Mouse (Mus musculus): ENCODE data around the gene Crx. TPM values are rescaled to one million over a fixed set of nuclear protein-coding genes. Genes with fewer than 3 reads are reported as not detected.

Gene Crx
- polyA plus RNA-seq (2012; fragmentation: generic; extraction: Trizol) = not detected

GRCm38 (mm10) chr7:15879756-15880155 lies at the start of gene Crx:
Gene Crx (minus strand): TSS chr7:15879968.

GRCm38 (mm10) chr7:15922220-15922773 lies 42.5 kb upstream of the Crx start, which contains the start of gene Selenow:
Gene Selenow (minus strand): TSS chr7:15922402.

GRCm38 (mm10) chr7:15882317-15882716 lies 2.5 kb upstream of the Crx start, which contains the start of gene Crxos:
Gene Crxos (plus strand): TSS chr7:15882617.

DNA sequence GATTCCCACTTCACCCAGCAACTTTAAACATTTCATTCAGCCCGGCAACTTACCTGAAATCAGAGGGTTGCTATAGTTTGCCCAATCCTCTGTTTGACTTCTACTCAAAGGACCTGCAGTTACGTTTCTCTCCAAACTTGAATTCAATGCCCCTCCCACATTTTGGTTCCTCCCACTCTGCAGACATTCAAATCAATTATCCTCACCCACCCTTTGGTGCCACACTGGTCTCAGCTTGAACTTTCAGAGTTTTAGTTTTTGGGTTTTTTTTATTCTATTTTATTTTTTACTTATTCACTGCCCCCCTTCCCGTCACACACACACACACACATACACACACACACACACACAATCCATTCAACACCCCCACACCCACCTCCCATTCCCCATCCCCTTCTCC lies 40.2 kb downstream of the Crx start, which contains the start of gene Obox6:
TSS of gene Obox6 (minus strand) at position 101 of the 400 bp plus-strand sequence.

Other genes starting within 250 kb of the Crx start
- gene Obox3, start 240.1 kb downstream of the Crx start, polyA plus RNA-seq (2012; fragmentation: generic; extraction: Trizol) = not detected
- not detected for gene Obox5, start 129.8 kb downstream of the Crx start, polyA plus RNA-seq (2012; fragmentation: generic; extraction: Trizol)
- gene Obox6, start 40.3 kb downstream of the Crx start, polyA plus RNA-seq (2012; fragmentation: generic; extraction: Trizol) = not detected
- not detected for gene Crxos, start 2.6 kb upstream of the Crx start, polyA plus RNA-seq (2012; fragmentation: generic; extraction: Trizol)
- gene Selenow, start 42.4 kb upstream of the Crx start, polyA plus RNA-seq (2012; fragmentation: generic; extraction: Trizol) = 1,000 to 10,000 TPM in 1 of 2 experiments, 100 to 1,000 TPM in 1; 714 to 1,034 TPM
- gene Nop53, start 66.1 kb upstream of the Crx start, polyA plus RNA-seq (2012; fragmentation: generic; extraction: Trizol) = 100 to 1,000 TPM; 323 to 348 TPM
- gene Ehd2, start 87.6 kb upstream of the Crx start, polyA plus RNA-seq (2012; fragmentation: generic; extraction: Trizol) = 100 to 1,000 TPM in 1 of 2 experiments, 10 to 100 TPM in 1; 68.9 to 184 TPM
- gene Bicra, start 168.0 kb upstream of the Crx start, polyA plus RNA-seq (2012; fragmentation: generic; extraction: Trizol) = 1 to 10 TPM in 1 of 2 experiments, under 1 TPM in 1; 0.85 to 7.8 TPM
- gene Zfp541, start 181.8 kb upstream of the Crx start, polyA plus RNA-seq (2012; fragmentation: generic; extraction: Trizol) = under 1 TPM in 1 of 2 experiments, not detected in 1; 0.02 TPM
- 100 to 1,000 TPM in 1 of 2 experiments, 10 to 100 TPM in 1; 94.8 to 117 TPM for gene Napa, start 218.5 kb upstream of the Crx start, polyA plus RNA-seq (2012; fragmentation: generic; extraction: Trizol)
- 10 to 100 TPM; 22.0 to 35.8 TPM for gene Kptn, start 239.9 kb upstream of the Crx start, polyA plus RNA-seq (2012; fragmentation: generic; extraction: Trizol)
- under 1 TPM in 1 of 2 experiments, not detected in 1; 0.37 TPM for gene Slc8a2, start 249.9 kb upstream of the Crx start, polyA plus RNA-seq (2012; fragmentation: generic; extraction: Trizol)

Measured in C3H10T1/2 (cell line).